Mouse (Mus musculus) ES-E14 (cell line): ENCODE data around the gene Hist1h3a. TPM values are rescaled to one million over a fixed set of nuclear protein-coding genes. Genes with fewer than 3 reads are reported as not detected.

Source experiments
- DNase-seq: peaks from one replicate; pipeline ENCODE4 v3.0.0-alpha.2; 2013; ENCODE audit warnings: low read depth, low spot score
- H3K27ac ChIP-seq: 2 replicates; pipeline ENCODE4 v1.5.1; 2012; ENCODE audit warnings: low read depth, mild to moderate bottlenecking, low read length, moderate library complexity, mixed read lengths; ENCODE audit not compliant: poor library complexity, insufficient read depth, severe bottlenecking
- H3K36me3 ChIP-seq: 2 replicates; pipeline ENCODE4 v1.6.1; 2012; ENCODE audit warnings: mild to moderate bottlenecking, low read length, moderate library complexity, mixed read lengths; ENCODE audit not compliant: control insufficient read depth, poor library complexity, insufficient read depth, severe bottlenecking
- H3K4me1 ChIP-seq, 2 experiments: fragments of 150-350 bp in 1 of 2; sonication (generic) in 1 of 2; 2 replicates each; pipeline ENCODE4 v1.6.1; 2012; ENCODE audit warnings: low read length in 2 of 2, mild to moderate bottlenecking in 1 of 2, mixed read lengths in 1 of 2; ENCODE audit not compliant: control insufficient read depth in 2 of 2, insufficient read depth in 2 of 2, poor library complexity in 1 of 2
- H3K4me3 ChIP-seq, 2 experiments: fragments of 150-350 bp in 1 of 2; sonication (generic) in 1 of 2; 2 replicates each; pipeline ENCODE4 v1.5.1; 2012; ENCODE audit warnings: low read length in 2 of 2, low read depth in 1 of 2, mild to moderate bottlenecking in 1 of 2, mixed read lengths in 1 of 2; ENCODE audit not compliant: insufficient read depth in 1 of 2, poor library complexity in 1 of 2, severe bottlenecking in 1 of 2
- H3K9ac ChIP-seq: 2 replicates; pipeline ENCODE4 v1.6.1; 2012; ENCODE audit warnings: low read depth, mild to moderate bottlenecking, low read length, mixed read lengths; ENCODE audit not compliant: poor library complexity, insufficient read depth, severe bottlenecking
- H3K9me3 ChIP-seq: fragments of 150-350 bp; sonication (generic); 2 replicates; pipeline ENCODE4 v1.6.1; 2012; ENCODE audit warnings: low read depth, mild to moderate bottlenecking, low read length; ENCODE audit not compliant: control insufficient read depth, insufficient read depth
- CHD2 ChIP-seq: IDR thresholded peaks from 2 replicates; pipeline ENCODE4 v1.6.1; 2014; ENCODE audit warnings: mild to moderate bottlenecking, low read depth, low read length, inconsistent platforms
- HCFC1 ChIP-seq: IDR thresholded peaks from 2 replicates; pipeline ENCODE4 v1.6.1; 2012; ENCODE audit warnings: low read length, inconsistent platforms, borderline replicate concordance; ENCODE audit not compliant: insufficient read depth
- MAFK ChIP-seq: IDR thresholded peaks from 2 replicates; pipeline ENCODE4 v1.6.1; 2014; ENCODE audit warnings: mild to moderate bottlenecking, low read depth, low read length, inconsistent platforms; ENCODE audit not compliant: insufficient read depth
- ZC3H11A ChIP-seq: IDR thresholded peaks from 2 replicates; pipeline ENCODE4 v1.6.1; 2012; ENCODE audit warnings: low read depth, mild to moderate bottlenecking, inconsistent platforms, low read length, borderline replicate concordance
- ZNF384 ChIP-seq: IDR thresholded peaks from 2 replicates; pipeline ENCODE4 v1.6.1; 2012; ENCODE audit warnings: low read depth, low read length, inconsistent platforms
- in situ Hi-C, 2 experiments: fragments of 600-800 bp; cut with MboI; formaldehyde crosslinking; loops; one replicate each; pipeline ENCODE4 v1.15.1; 2025; ENCODE audit warnings: low sequenced_read_pairs in 2 of 2, inconsistent platforms in 1 of 2; ENCODE audit not compliant: unreplicated experiment in 2 of 2
- total RNA-seq: library from RNA; depleted of rRNA; stranded (reverse); fragments of 300-350 nt; gene quantifications from 2 replicates; pipeline ENCODE4 v1.2.3, GENCODE M21; 2012; rRNA removed

Gene Hist1h3a
- total RNA-seq, 1 experiment = 728 TPM

DNA sequence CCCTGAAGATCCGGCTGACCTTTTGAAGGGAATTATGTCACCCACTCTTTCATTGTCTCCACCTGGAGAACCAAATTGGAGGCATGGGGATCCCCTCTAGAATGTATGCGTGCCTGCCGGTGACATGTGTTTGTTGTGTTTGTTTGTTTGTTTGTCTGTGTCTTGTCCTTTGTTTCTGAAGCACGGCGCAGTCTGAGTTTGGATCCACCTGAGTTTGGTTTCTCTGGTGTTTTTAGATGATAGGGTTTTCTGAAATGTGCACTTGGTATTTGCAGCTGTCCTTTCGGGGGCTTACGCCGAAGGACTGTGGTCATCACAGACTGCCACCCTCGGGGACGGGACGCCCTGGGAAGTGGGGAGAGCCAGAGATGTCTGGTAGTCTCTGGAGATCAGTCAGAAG, 45.0 kb downstream of the Hist1h3a start:
- Histone ChIP-seq H3K36me3 (no peaks in the 10 kb centered on the region), H3K9me3 (no peaks in the 10 kb centered on the region), H3K9ac (no peak overlapping the region), H3K4me3 (no peak overlapping the region), H3K4me1 (no peaks in the 10 kb centered on the region; a peak in 1 of 4 replicates), H3K27ac (no peak overlapping the region)
- DNase-seq = no peak
- in situ Hi-C loops = no loop called here
- TF ChIP-seq CHD2 = no peak
- no peak for TF ChIP-seq ZC3H11A
- TF ChIP-seq MAFK = no peak
- no peak for TF ChIP-seq HCFC1
- no peak for TF ChIP-seq ZNF384

DNA sequence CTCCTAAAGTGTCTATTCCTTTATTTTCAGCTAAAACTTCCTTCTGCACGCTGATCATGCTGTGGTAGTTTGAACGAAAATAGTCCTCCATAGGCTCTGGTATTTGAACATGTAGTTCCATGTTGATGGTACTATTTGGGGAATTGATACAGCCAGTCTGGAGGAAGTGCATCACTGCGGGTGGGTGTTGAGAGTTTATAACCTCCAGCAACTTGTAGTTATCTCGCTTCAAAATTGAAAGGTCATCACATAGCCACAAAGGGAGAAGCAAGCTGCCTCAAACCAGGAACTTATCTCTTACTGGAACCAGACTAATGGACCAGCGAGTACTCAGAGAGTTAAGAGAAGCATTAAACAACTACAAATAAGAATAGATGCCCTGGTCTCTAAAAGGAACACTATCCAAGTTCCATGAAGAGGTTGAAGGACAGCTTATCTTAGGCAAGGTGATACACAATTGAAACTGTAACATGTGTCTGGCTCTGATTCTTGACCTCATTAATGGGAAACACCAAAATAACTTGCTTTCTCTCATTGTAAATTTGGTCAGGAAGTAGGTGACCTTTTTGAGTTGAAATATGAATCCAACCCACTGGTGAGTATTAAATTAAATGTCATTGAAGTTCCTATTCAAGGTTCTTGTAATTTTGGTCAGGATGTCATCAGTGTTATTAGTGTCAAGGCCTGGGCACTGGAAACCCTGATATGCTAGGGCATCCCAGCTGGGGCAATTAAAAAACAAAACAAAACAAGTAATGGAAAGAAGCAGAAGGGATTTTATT, 45.7 kb downstream of the Hist1h3a start:
- DNase-seq = no peak
- Histone ChIP-seq H3K9me3 (no peaks in the 10 kb centered on the region), H3K36me3 (no peaks in the 10 kb centered on the region), H3K27ac (no peak overlapping the region), H3K4me1 (no peaks in the 10 kb centered on the region; a peak in 1 of 4 replicates), H3K4me3 (no peak overlapping the region), H3K9ac (no peak overlapping the region)
- in situ Hi-C loops = no loop called here
- no peak for TF ChIP-seq MAFK
- no peak for TF ChIP-seq CHD2
- TF ChIP-seq HCFC1 = no peak
- TF ChIP-seq ZC3H11A = no peak
- no peak for TF ChIP-seq ZNF384

Other genes starting within 250 kb of the Hist1h3a start
- gene Hist1h4h, start 231.3 kb downstream of the Hist1h3a start, total RNA-seq = 2,382 and 2,804 TPM in 2 replicates
- gene Hist1h2af, start 228.5 kb downstream of the Hist1h3a start, total RNA-seq = 1,402 and 1,887 TPM in 2 replicates
- gene Hist1h3g, start 227.0 kb downstream of the Hist1h3a start, total RNA-seq = 436 and 621 TPM in 2 replicates
- gene Hist1h2bh, start 219.0 kb downstream of the Hist1h3a start, total RNA-seq = 98.5 and 146 TPM in 2 replicates
- 245 and 289 TPM in 2 replicates for gene Hist1h3f, start 218.3 kb downstream of the Hist1h3a start, total RNA-seq
- gene Hist1h4f, start 210.7 kb downstream of the Hist1h3a start, total RNA-seq = 1,886 and 2,172 TPM in 2 replicates
- 68.4 and 97.6 TPM in 2 replicates for gene Hist1h1d, start 209.1 kb downstream of the Hist1h3a start, total RNA-seq
- gene Hist1h3e, start 200.0 kb downstream of the Hist1h3a start, total RNA-seq = 792 and 864 TPM in 2 replicates
- 587 and 755 TPM in 2 replicates for gene Hist1h2ae, start 191.2 kb downstream of the Hist1h3a start, total RNA-seq
- 1,383 and 2,074 TPM in 2 replicates for gene Hist1h2bg, start 191.0 kb downstream of the Hist1h3a start, total RNA-seq
- gene Hist1h2bf, start 188.2 kb downstream of the Hist1h3a start, total RNA-seq = 677 and 970 TPM in 2 replicates
- gene Hist1h2ad, start 188.0 kb downstream of the Hist1h3a start, total RNA-seq = 1,000 and 1,148 TPM in 2 replicates
- 80.2 and 103 TPM in 2 replicates for gene Hist1h3d, start 186.6 kb downstream of the Hist1h3a start, total RNA-seq
- 713 and 869 TPM in 2 replicates for gene Hist1h4d, start 180.8 kb downstream of the Hist1h3a start, total RNA-seq
- 119 and 195 TPM in 2 replicates for gene Hist1h2be, start 141.3 kb downstream of the Hist1h3a start, total RNA-seq
- 131 and 207 TPM in 2 replicates for gene Hist1h1e, start 139.8 kb downstream of the Hist1h3a start, total RNA-seq
- 112 and 141 TPM in 2 replicates for gene Hist1h2ac, start 78.4 kb downstream of the Hist1h3a start, total RNA-seq
- gene Hist1h2bc, start 78.2 kb downstream of the Hist1h3a start, total RNA-seq = 355 and 545 TPM in 2 replicates
- 7.7 and 13.3 TPM in 2 replicates for gene Hist1h1t, start 66.6 kb downstream of the Hist1h3a start, total RNA-seq
- gene Hist1h4c, start 63.9 kb downstream of the Hist1h3a start, total RNA-seq = 326 and 496 TPM in 2 replicates
- 1.1 and 1.5 TPM in 2 replicates for gene Hfe, start 51.5 kb downstream of the Hist1h3a start, total RNA-seq
- gene Hist1h1c, start 23.6 kb downstream of the Hist1h3a start, total RNA-seq = 379 and 496 TPM in 2 replicates
- 970 and 1,161 TPM in 2 replicates for gene Hist1h3c, start 16.8 kb downstream of the Hist1h3a start, total RNA-seq
- 1,224 and 1,736 TPM in 2 replicates for gene Hist1h2bb, start 15.7 kb downstream of the Hist1h3a start, total RNA-seq
- 2,399 and 2,956 TPM in 2 replicates for gene Hist1h2ab, start 11.3 kb downstream of the Hist1h3a start, total RNA-seq
- gene Hist1h3b, start 10.1 kb downstream of the Hist1h3a start, total RNA-seq = 667 and 954 TPM in 2 replicates
- 1,054 and 1,339 TPM in 2 replicates for gene Hist1h4b, start 5.4 kb downstream of the Hist1h3a start, total RNA-seq
- gene Hist1h4a, start 1.2 kb downstream of the Hist1h3a start, total RNA-seq = 1,331 and 1,744 TPM in 2 replicates
- gene Hist1h1a, start 1.3 kb upstream of the Hist1h3a start, total RNA-seq = 1,149 and 1,468 TPM in 2 replicates
- gene Trim38, start 7.5 kb upstream of the Hist1h3a start, total RNA-seq = 0.21 and 0.40 TPM in 2 replicates
- gene Slc17a2, start 44.6 kb upstream of the Hist1h3a start, total RNA-seq = not detected in 2 replicates
- not detected in 2 replicates for gene Slc17a3, start 77.0 kb upstream of the Hist1h3a start, total RNA-seq
- gene Slc17a1, start 105.4 kb upstream of the Hist1h3a start, total RNA-seq = not detected in 2 replicates
- not detected in 2 replicates for gene Slc17a4, start 152.6 kb upstream of the Hist1h3a start, total RNA-seq
- gene Hist1h2ba, start 171.8 kb upstream of the Hist1h3a start, total RNA-seq = 37.2 and 67.4 TPM in 2 replicates
- 140 and 167 TPM in 2 replicates for gene Hist1h2aa, start 172.1 kb upstream of the Hist1h3a start, total RNA-seq
- gene Scgn, start 228.8 kb upstream of the Hist1h3a start, total RNA-seq = not detected in 2 replicates